Mouse (Mus musculus) lung, embryonic 16.5 days (tissue): Measurements from ENCODE around the gene Pdik1l. TPM values are rescaled to one million over a fixed set of nuclear protein-coding genes. Genes with fewer than 3 reads are reported as not detected.

ENCODE experiments used
- ATAC-seq: fragments of 200-750 bp; cut with Nextera tagmentation; 2 replicates; pipeline ENCODE4 v1.8.0; 2017; ENCODE audit warnings: low read depth, mild to moderate bottlenecking, moderate library complexity
- H3K27ac ChIP-seq: fragments of 300-500 bp; sonication (generic); 2 replicates; pipeline ENCODE4 v1.5.1; 2014; ENCODE audit warnings: mild to moderate bottlenecking, control low read depth, low read length
- H3K27me3 ChIP-seq: fragments of 300-500 bp; sonication (generic); 2 replicates; pipeline ENCODE4 v1.6.1; 2014; ENCODE audit warnings: low read depth, low read length, mixed read lengths; ENCODE audit not compliant: control insufficient read depth, insufficient read depth
- H3K36me3 ChIP-seq: fragments of 300-500 bp; sonication (generic); 2 replicates; pipeline ENCODE4 v1.6.1; 2014; ENCODE audit warnings: low read length; ENCODE audit not compliant: control insufficient read depth, insufficient read depth
- H3K4me1 ChIP-seq: fragments of 300-500 bp; sonication (generic); replicated peaks from 2 replicates; pipeline ENCODE4 v1.6.1; 2014; ENCODE audit warnings: low read length, mixed read lengths; ENCODE audit not compliant: control insufficient read depth, insufficient read depth
- H3K4me2 ChIP-seq: fragments of 300-500 bp; sonication (generic); 2 replicates; pipeline ENCODE4 v1.6.1; 2014; ENCODE audit warnings: low read depth, low read length, control low read depth
- H3K4me3 ChIP-seq: fragments of 300-500 bp; sonication (generic); 2 replicates; pipeline ENCODE4 v1.5.1; 2014; ENCODE audit warnings: mild to moderate bottlenecking, low read length, control low read depth
- H3K9ac ChIP-seq: fragments of 300-500 bp; sonication (generic); 2 replicates; pipeline ENCODE4 v1.6.1; 2014; ENCODE audit warnings: low read length, control low read depth
- H3K9me3 ChIP-seq: fragments of 300-500 bp; sonication (generic); 2 replicates; pipeline ENCODE4 v1.6.1; 2016; ENCODE audit warnings: low read length; ENCODE audit not compliant: control insufficient read depth
- WGBS: fragments of 180-500 bp; shearing (Covaris S2); extraction: QIAGEN DNeasy Blood & Tissue Kit; methylation state at CpG from one replicate; pipeline ENCODE4 v1.1.7; 2014; 5-methylcytosine and 5-hydroxymethylcytosine counted together
- polyA plus RNA-seq: library from polyadenylated mRNA; unstranded; fragments of >200 nt; fragmentation: Nextera tagmentation; extraction: Ambion mirVana; gene quantifications from 2 replicates; pipeline ENCODE4 v1.2.1, GENCODE M21; 2015

Gene Pdik1l
- polyA plus RNA-seq, 1 experiment from 2014 or later: 23.4 TPM

- Histone ChIP-seq H3K4me1 (peaks cover 30% of the 10 kb centered on the region), H3K4me3 (peak overlapping the region; percentile 51), H3K27ac (no peak overlapping the region), H3K9ac (peak overlapping the region; percentile 57), H3K36me3 (no peaks in the 10 kb centered on the region), H3K27me3 (peaks cover 61% of the 10 kb centered on the region), H3K4me2 (peak overlapping the region; percentile 86), H3K9me3 (no peaks in the 10 kb centered on the region)
- 17% methylated on average over 27 of the region's 27 CpGs for WGBS
- no peak for ATAC-seq
Measured at GRCm38 (mm10) chr4:134250116-134250929, 37.4 kb downstream of the Pdik1l start.

- Histone ChIP-seq H3K4me2 (peak overlapping the region; percentile 86), H3K36me3 (no peaks in the 10 kb centered on the region), H3K27ac (no peak overlapping the region), H3K4me3 (peak overlapping the region; percentile 51), H3K9ac (peak overlapping the region; percentile 57), H3K9me3 (no peaks in the 10 kb centered on the region), H3K27me3 (peaks cover 59% of the 10 kb centered on the region), H3K4me1 (peaks cover 33% of the 10 kb centered on the region)
- under 1% methylated on average over 30 of the region's 30 CpGs for WGBS
- peak; percentile 67 for ATAC-seq
Measured at GRCm38 (mm10) chr4:134249651-134250050, 38.0 kb downstream of the Pdik1l start.

- ATAC-seq: no peak
- Histone ChIP-seq H3K4me2 (peak within 1 kb of the TSS; percentile 82), H3K27ac (no peak within 1 kb of the TSS), H3K27me3 (peaks cover 37% of the 10 kb centered on the region), H3K36me3 (no peaks in the 10 kb centered on the region), H3K9ac (peak within 1 kb of the TSS; percentile 86), H3K4me3 (peak within 1 kb of the TSS; percentile 88), H3K4me1 (peaks cover 24% of the 10 kb centered on the region), H3K9me3 (no peaks in the 10 kb centered on the region)
- 68% methylated on average over 7 of the region's 7 CpGs for WGBS
Measured at GRCm38 (mm10) chr4:134246719-134247258, 40.9 kb downstream of the Pdik1l start, which contains the start of gene Gm30191. Gm30191 (plus strand) TSS chr4:134246935.

- H3K27me3 ChIP-seq: peaks cover 31% of the 10 kb centered on the region
- no peak overlapping the region for H3K4me2 ChIP-seq
- 41% methylated on average over 4 of the region's 4 CpGs for WGBS
- ATAC-seq: no peak
- H3K36me3 ChIP-seq: no peaks in the 10 kb centered on the region
- H3K9ac ChIP-seq: no peak overlapping the region; the same call in 1 of the 2 replicates
- H3K4me1 ChIP-seq: peaks cover 20% of the 10 kb centered on the region
- H3K9me3 ChIP-seq: no peaks in the 10 kb centered on the region
- H3K27ac ChIP-seq: no peak overlapping the region
- H3K4me3 ChIP-seq: no peak overlapping the region
Measured at GRCm38 (mm10) chr4:134246256-134246655, 41.4 kb downstream of the Pdik1l start.

- Histone ChIP-seq H3K4me2 (peak within 1 kb of the TSS; percentile 82), H3K27me3 (peaks cover 22% of the 10 kb centered on the region), H3K9me3 (no peaks in the 10 kb centered on the region), H3K4me3 (peak within 1 kb of the TSS; percentile 88), H3K36me3 (no peaks in the 10 kb centered on the region), H3K9ac (peak within 1 kb of the TSS; percentile 86), H3K27ac (no peak within 1 kb of the TSS), H3K4me1 (peaks cover 15% of the 10 kb centered on the region)
- WGBS: under 1% methylated on average over 59 of the region's 60 CpGs
- ATAC-seq: peak; percentile 84
Measured at GRCm38 (mm10) chr4:134245148-134245843, 42.4 kb downstream of the Pdik1l start, which contains the start of gene Zfp593. Zfp593 (minus strand) TSS chr4:134245592.

GRCm38 (mm10) chr4:134243516-134244250, 44.0 kb downstream of the Pdik1l start, which contains the start of gene E130218I03Rik:
E130218I03Rik (plus strand) TSS chr4:134243662.
- Histone ChIP-seq H3K4me3 (0 out of 2 replicates have a peak within 1 kb of the TSS, but pooled peaks have one; percentile 88), H3K4me1 (peaks cover 13% of the 10 kb centered on the region), H3K9ac (no peak within 1 kb of the TSS), H3K9me3 (no peaks in the 10 kb centered on the region), H3K27ac (no peak within 1 kb of the TSS), H3K27me3 (peaks cover 11% of the 10 kb centered on the region), H3K4me2 (peak within 1 kb of the TSS; percentile 82), H3K36me3 (no peaks in the 10 kb centered on the region)
- no peak for ATAC-seq
- WGBS: 88% methylated on average over 17 of the region's 17 CpGs

GRCm38 (mm10) chr4:134238686-134239085, 49.0 kb downstream of the Pdik1l start:
- Histone ChIP-seq H3K4me1 (peaks cover 10% of the 10 kb centered on the region; the same call in 1 of the 2 replicates), H3K4me2 (peak overlapping the region; percentile 51), H3K9me3 (no peaks in the 10 kb centered on the region), H3K36me3 (no peaks in the 10 kb centered on the region), H3K27me3 (no peaks in the 10 kb centered on the region; the same call in 1 of the 2 replicates), H3K27ac (peak overlapping the region; percentile 15), H3K9ac (peak overlapping the region; percentile 23; the same call in 1 of the 2 replicates), H3K4me3 (peak overlapping the region; percentile 56)
- peak; percentile 4; the same call in 1 of the 2 replicates for ATAC-seq
- 10% methylated on average over 10 of the region's 10 CpGs for WGBS

- peak within 1 kb of the TSS; percentile 71 for H3K9ac ChIP-seq
- peaks cover 10% of the 10 kb centered on the region; the same call in 1 of the 2 replicates for H3K4me1 ChIP-seq
- H3K27me3 ChIP-seq: no peaks in the 10 kb centered on the region; the same call in 1 of the 2 replicates
- H3K27ac ChIP-seq: peak within 1 kb of the TSS; percentile 54
- no peaks in the 10 kb centered on the region for H3K9me3 ChIP-seq
- 1% methylated on average over 18 of the region's 18 CpGs for WGBS
- ATAC-seq: peak; percentile 97
- peak within 1 kb of the TSS; percentile 51 for H3K4me2 ChIP-seq
- H3K36me3 ChIP-seq: no peaks in the 10 kb centered on the region
- peak within 1 kb of the TSS; percentile 56 for H3K4me3 ChIP-seq
Measured at GRCm38 (mm10) chr4:134238279-134238651, 49.4 kb downstream of the Pdik1l start, which contains the start of gene Cnksr1. Cnksr1 (minus strand) TSS chr4:134238399.
